Mouse (Mus musculus) layer of hippocampus, adult 2 months (tissue): Measurements from ENCODE around the gene Prrc2a. TPM values are rescaled to one million over a fixed set of nuclear protein-coding genes. Genes with fewer than 3 reads are reported as not detected.
A peak's percentile ranks its signal among the peaks of the same experiment; 100 is the strongest.

ENCODE experiments used
- DNase-seq, 2 experiments: peaks; one replicate each; pipeline ENCODE4 v3.0.0; 2022; ENCODE audit warnings: low spot score in 2 of 2
- H3K27ac ChIP-seq: fragments of 200-600 bp; 2 replicates; pipeline ENCODE4 v1.8.1; 2022
- H3K4me3 ChIP-seq: fragments of 200-600 bp; 2 replicates; pipeline ENCODE4 v1.8.1; 2022; ENCODE audit warnings: mild to moderate bottlenecking
- CTCF ChIP-seq: fragments of 200-600 bp; conservative IDR thresholded peaks from 2 replicates; pipeline ENCODE4 v1.8.1; 2022; ENCODE audit warnings: antibody characterized with exemption, mild to moderate bottlenecking, moderate library complexity
- total RNA-seq, 2 experiments: library from RNA; stranded (reverse); gene quantifications; 2 replicates each; pipeline ENCODE4 v1.2.3; 2021

The Prrc2a gene
- total RNA-seq, 2 experiments from 2014 or later = 339 to 370 TPM

- no peak for DNase-seq
- Histone ChIP-seq H3K27ac (0 out of 2 replicates have a peak overlapping the region, but pooled peaks have one; percentile 28), H3K4me3 (peak overlapping the region; percentile 52)
- TF ChIP-seq CTCF = no peak
Measured at GRCm38 (mm10) chr17:35185639-35186611, 21.2 kb upstream of the Prrc2a start.

- H3K27ac ChIP-seq = no peak overlapping the region
- H3K4me3 ChIP-seq = no peak overlapping the region
- no peak for TF ChIP-seq CTCF
- no peak for DNase-seq
Measured at GRCm38 (mm10) chr17:35180093-35180492, 15.4 kb upstream of the Prrc2a start.

DNA sequence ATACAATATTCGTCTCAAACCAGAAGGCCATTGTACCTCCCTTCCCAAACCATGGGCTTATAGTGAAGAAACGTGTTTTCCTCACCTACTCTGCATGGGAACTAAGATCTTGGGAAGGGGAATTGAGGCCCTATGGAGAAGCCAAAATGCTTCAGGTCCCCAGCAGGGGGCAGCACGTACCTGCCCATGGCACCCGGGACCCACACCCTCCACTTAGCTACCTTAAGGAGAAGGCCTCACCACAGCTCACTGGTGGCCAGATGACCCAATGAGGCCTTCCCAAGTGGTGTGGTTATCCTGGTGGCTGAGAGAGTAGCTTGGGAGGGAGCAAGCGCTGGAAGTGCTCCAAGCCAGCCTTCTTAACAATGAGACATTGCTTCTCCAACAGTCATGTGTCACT is 13.8 kb upstream of the Prrc2a start:
- peak; percentile 94 for TF ChIP-seq CTCF
- peak in 1 of 2 experiments; percentile 67 for DNase-seq
- no peak overlapping the region for H3K4me3 ChIP-seq
- H3K27ac ChIP-seq = no peak overlapping the region

DNA sequence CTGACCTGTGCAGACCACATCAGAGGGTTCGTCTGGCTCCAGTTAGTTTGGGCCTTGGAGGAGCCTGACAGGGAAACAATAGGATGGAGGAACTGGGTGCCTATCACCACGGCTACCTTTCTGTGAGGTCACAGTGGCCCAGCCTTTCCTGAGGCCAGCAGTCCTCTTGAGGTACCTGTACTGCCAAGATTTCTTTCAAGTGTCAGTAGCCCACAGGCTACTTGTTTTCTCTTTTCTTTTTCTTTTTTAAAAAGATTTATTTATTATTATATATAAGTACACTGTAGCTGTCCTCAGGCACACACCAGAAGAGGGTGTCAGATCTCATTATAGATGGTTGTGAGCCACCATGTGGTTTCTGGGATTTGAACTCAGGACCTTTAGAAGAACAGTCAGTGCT is 11.3 kb upstream of the Prrc2a start, which contains the start of gene Aif1:
Gene Aif1, minus strand, starts transcription at position 101 of the 400 bp plus-strand sequence.
- Histone ChIP-seq H3K27ac (no peak within 1 kb of the TSS), H3K4me3 (no peak within 1 kb of the TSS)
- no peak for TF ChIP-seq CTCF
- no peak for DNase-seq

GRCm38 (mm10) chr17:35175382-35175781 is 10.7 kb upstream of the Prrc2a start:
- no peak for TF ChIP-seq CTCF
- DNase-seq = no peak
- Histone ChIP-seq H3K4me3 (no peak overlapping the region), H3K27ac (no peak overlapping the region)

- no peak for DNase-seq
- Histone ChIP-seq H3K27ac (peak overlapping the region; percentile 52; the same call in 1 of the 2 replicates), H3K4me3 (no peak overlapping the region)
- no peak for TF ChIP-seq CTCF
Measured at GRCm38 (mm10) chr17:35174201-35174977, 9.7 kb upstream of the Prrc2a start.

- TF ChIP-seq CTCF = no peak
- Histone ChIP-seq H3K4me3 (no peak overlapping the region), H3K27ac (peak overlapping the region; percentile 52)
- DNase-seq = no peak
Measured at GRCm38 (mm10) chr17:35173329-35173728, 8.6 kb upstream of the Prrc2a start.

- peak overlapping the region; percentile 67 for H3K27ac ChIP-seq
- TF ChIP-seq CTCF = no peak
- no peak overlapping the region; the same call in 1 of the 2 replicates for H3K4me3 ChIP-seq
- DNase-seq = no peak
Measured at GRCm38 (mm10) chr17:35172445-35173234, 7.9 kb upstream of the Prrc2a start.

DNA sequence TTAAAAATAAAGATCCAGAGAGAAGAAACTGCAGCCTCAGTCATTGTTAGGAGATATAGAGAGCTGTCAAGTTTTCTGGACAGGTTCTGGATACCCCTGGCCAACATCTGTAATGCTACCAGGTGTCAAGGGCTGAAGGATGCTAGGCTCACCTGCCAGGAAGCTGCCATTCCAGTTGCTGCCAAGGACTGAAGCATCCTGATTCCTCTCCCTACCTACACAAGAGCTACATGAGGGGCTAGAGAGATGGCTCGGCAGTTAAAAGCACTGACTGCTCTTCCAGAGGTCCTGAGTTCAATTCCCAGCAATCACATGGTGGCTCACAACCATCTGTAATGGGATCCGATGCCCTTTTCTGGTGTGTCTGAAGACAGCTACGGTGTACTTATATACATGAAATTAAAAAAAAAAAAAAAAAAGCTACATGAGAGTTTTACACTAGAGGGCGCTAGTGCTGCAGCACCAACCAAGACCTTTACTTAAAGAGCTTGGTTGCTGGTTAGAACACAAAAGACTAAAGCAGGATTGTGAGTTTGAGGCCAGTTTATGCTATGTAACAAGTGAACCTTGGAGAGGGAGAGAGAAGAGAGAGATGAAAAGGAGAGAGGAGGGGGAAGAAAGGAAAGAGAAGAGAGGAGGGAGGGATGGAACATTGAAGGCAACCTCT is 4.0 kb upstream of the Prrc2a start:
- DNase-seq = no peak
- peak overlapping the region; percentile 81 for H3K27ac ChIP-seq
- peak; percentile 85 for TF ChIP-seq CTCF
- H3K4me3 ChIP-seq = no peak overlapping the region

DNA sequence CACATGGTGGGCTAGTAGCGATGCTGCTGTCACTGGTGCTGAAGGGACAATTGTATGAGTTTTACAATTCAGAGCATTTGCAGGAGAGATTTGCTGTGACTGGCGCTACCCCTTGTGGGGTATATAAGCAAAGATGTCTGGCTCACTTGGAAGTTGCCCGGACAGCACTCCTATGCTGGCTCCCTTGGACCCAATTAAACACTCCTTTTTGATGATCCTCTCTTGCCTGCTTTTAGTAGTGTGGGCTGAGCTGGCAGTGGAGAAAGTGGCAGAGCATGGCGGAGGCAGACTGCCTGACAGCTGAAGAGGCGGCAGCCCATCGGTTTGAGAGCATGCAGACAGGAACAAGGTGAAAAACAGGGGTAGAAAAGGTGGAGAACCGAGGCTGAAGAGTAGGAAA is 3.1 kb upstream of the Prrc2a start:
- no peak for DNase-seq
- Histone ChIP-seq H3K4me3 (no peak overlapping the region), H3K27ac (peak overlapping the region; percentile 81)
- TF ChIP-seq CTCF = no peak

DNA sequence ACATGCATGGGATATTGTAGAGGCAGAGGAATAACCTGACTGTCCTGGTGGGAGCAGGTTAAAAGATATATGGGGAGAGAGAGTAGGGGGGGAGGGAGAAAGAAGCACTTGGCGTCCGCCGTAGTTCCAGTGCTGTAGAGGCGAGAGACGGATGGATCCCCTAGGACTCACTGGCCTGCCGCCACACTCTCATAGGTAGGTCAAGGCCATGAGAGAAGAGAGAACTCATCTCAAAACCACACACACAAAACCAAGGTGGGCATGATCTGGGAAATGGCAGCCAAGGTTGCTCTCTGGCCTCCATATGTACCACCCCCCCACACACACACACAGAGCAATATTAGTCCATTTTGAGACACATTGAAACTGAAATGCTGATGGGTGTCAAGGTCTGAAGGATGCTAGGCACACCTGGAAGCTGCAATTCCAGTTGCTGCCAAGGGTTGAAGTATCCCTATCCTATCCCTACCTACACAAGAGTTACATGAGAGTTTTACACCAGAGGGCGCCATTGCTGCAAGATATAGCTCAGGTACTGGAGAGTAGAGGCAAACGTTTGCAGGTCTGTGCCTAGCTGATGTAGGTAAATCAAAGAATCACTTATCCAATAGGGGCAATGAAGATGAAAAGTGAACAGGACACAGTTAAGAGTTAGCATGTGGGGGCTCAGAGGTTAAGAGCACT is 1.8 kb upstream of the Prrc2a start:
- peak; percentile 79 for TF ChIP-seq CTCF
- peak; percentile 60 to 70 for DNase-seq
- Histone ChIP-seq H3K27ac (peak overlapping the region; percentile 99), H3K4me3 (no peak overlapping the region)
